Mouse (Mus musculus): ENCODE measurements at regions not wholly inside any gene's neighbourhood (a gene's known extent, or its start where the extent isn't known, plus 50 kb on each side); places are given as distances from the start of the nearest gene placed in this dataset.

DNA sequence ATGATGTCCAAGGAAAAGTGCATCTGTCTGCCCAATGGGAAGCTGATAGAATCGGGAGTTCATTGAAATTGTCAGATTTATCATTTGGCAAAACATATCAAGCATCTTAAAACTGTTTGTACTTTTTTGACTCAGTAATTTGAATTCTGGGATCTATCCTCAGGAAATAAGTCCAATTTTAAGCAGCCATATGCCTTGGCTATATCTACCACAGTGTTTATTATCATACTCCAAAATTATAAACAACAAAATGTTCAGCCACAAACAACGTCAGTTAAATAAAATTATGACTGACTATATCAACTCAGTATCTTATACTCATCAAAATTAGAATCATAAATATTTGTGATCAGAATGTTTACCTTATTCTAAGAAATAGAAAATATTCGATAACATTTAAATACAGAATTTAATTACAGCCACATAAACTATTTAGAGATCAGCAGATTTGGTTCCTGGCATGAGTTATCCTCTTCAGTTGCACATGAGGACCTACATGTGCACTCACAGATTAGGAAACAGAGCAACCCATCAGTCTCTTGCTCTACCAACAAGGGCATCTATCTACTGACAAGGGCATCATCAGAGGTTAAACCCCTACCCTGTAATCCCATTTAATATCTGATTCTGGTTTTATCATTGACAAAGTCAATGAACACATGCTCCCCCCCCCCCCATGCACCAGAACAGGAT, 451.9 kb upstream of the Sphkap start:
- TF ChIP-seq CTCF (IDR thresholded peaks at IDR 0.05; ENCODE audit: low read depth) (no peak), EP300 (IDR thresholded peaks at IDR 0.05; ENCODE audit: low read depth) (no peak)

Measured in liver, postnatal 0 days (tissue).